Comparison of ENCODE assay signal across 23 mouse cellular contexts in the genomic region with DNA sequence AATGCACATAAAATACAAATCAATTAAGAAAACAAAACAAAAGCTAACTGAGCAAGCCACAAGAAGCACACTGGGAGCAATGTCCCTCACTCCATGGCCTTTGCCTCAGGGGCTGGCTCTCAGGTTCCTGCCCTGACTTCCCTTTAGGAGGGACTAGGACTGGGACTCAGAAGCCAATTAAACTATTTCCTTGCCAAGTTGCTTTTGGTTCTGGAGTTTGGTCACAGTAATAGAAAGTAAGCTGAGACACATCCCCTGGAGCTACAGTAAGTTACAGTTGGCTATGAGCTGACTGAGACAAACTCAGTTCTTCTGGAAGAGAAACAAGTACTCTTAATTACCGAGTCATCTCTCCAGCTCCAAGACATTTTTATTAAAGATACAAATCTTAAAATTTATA.
"Had no signal": no experiment of that assay in that cellular context is flagged by ENCODE, and none has a peak within 500 bp of the region (broad histone marks: within the 10 kb centered on the region; RNA-seq: fewer than 3 reads in every experiment).

No protein-coding gene starts in this region.

- ATAC-seq: hindbrain, postnatal 0 days; intestine, embryonic 16.5 days had no signal

- H3K9me3 ChIP-seq: heart, embryonic 10.5 days; heart, embryonic 13.5 days; heart, embryonic 15.5 days; hindbrain, embryonic 13.5 days; hindbrain, embryonic 15.5 days; limb, embryonic 13.5 days; limb, embryonic 15.5 days had no signal

- H3K4me1 ChIP-seq: heart, embryonic 10.5 days; heart, embryonic 13.5 days; heart, embryonic 15.5 days; hindbrain, embryonic 13.5 days; hindbrain, embryonic 15.5 days; limb, embryonic 13.5 days; limb, embryonic 15.5 days had no signal

- H3K27me3 ChIP-seq: heart, embryonic 13.5 days; heart, embryonic 15.5 days; hindbrain, embryonic 13.5 days; hindbrain, embryonic 15.5 days; limb, embryonic 13.5 days; limb, embryonic 15.5 days had no signal

- H3K9ac ChIP-seq: heart, embryonic 13.5 days; heart, embryonic 15.5 days; hindbrain, embryonic 13.5 days; hindbrain, embryonic 15.5 days; limb, embryonic 13.5 days; limb, embryonic 15.5 days; liver, embryonic 14.5 days had no signal

- H3K36me3 ChIP-seq: heart, embryonic 15.5 days had no signal

- H3K4me3 ChIP-seq: gastrocnemius, adult 2 months; heart, embryonic 10.5 days; heart, embryonic 13.5 days; heart, embryonic 15.5 days; hindbrain, embryonic 13.5 days; hindbrain, embryonic 15.5 days; limb, embryonic 13.5 days; limb, embryonic 15.5 days had no signal

- H3K4me2 ChIP-seq: heart, embryonic 13.5 days; heart, embryonic 15.5 days; hindbrain, embryonic 13.5 days; hindbrain, embryonic 15.5 days; limb, embryonic 13.5 days; limb, embryonic 15.5 days; liver, embryonic 11.5 days had no signal

- H3K27ac ChIP-seq: gastrocnemius, adult 2 months; heart, embryonic 10.5 days; heart, embryonic 13.5 days; heart, embryonic 15.5 days; hindbrain, embryonic 13.5 days; hindbrain, embryonic 15.5 days; hindbrain, postnatal 0 days; kidney, postnatal 0 days; limb, embryonic 13.5 days; limb, embryonic 15.5 days; liver, embryonic 14.5 days had no signal

- DNase-seq: gastrocnemius, adult 2 months; gastrocnemius, postnatal 10 days; gastrocnemius, postnatal 25 days; heart, adult 18-20 months; heart, postnatal 14 days; heart, postnatal 36 days; kidney, adult 8-10 months; kidney, postnatal 14 days; layer of hippocampus, adult 9-11 months; layer of hippocampus, postnatal 36 days; left cerebral cortex, postnatal 4 days had no signal
